Mouse (Mus musculus): Measurements from ENCODE around the gene Map3k13. TPM values are rescaled to one million over a fixed set of nuclear protein-coding genes. Genes with fewer than 3 reads are reported as not detected.
A peak's percentile ranks its signal among the peaks of the same experiment; 100 is the strongest.
"Not testable (repeated sequence)": the region's sequence is repeated elsewhere in the genome, so short reads cannot be mapped to it uniquely, and the experiment has no call there.

The Map3k13 gene
- total RNA-seq (2021), result 10 to 100 TPM; 13.5 to 15.5 TPM

- DNase-seq (ENCODE audit: extremely low spot score in 1 of 2, low spot score in 1 of 2), result peak; percentile 89 to 92
These were observed at the start of gene Map3k13 for GRCm38 (mm10) chr16:21793875-21794696. Map3k13 (plus strand) TSS chr16:21794346.

GRCm38 (mm10) chr16:21758447-21758846, 35.7 kb upstream of the Map3k13 start:
- no peak for DNase-seq (ENCODE audit: extremely low spot score in 1 of 2, low spot score in 1 of 2)

GRCm38 (mm10) chr16:21768255-21768654, 25.9 kb upstream of the Map3k13 start:
- DNase-seq (ENCODE audit: extremely low spot score in 1 of 2, low spot score in 1 of 2), result no peak

GRCm38 (mm10) chr16:21769667-21770066, 24.5 kb upstream of the Map3k13 start:
- no peak for DNase-seq (ENCODE audit: extremely low spot score in 1 of 2, low spot score in 1 of 2)

GRCm38 (mm10) chr16:21774725-21775124, 19.4 kb upstream of the Map3k13 start:
- no peak for DNase-seq (ENCODE audit: extremely low spot score in 1 of 2, low spot score in 1 of 2)

- no peak for DNase-seq (ENCODE audit: extremely low spot score in 1 of 2, low spot score in 1 of 2)
These were observed 15.8 kb upstream of the Map3k13 start for GRCm38 (mm10) chr16:21778293-21778866.

- no peak for DNase-seq (ENCODE audit: extremely low spot score in 1 of 2, low spot score in 1 of 2)
These were observed 15.0 kb upstream of the Map3k13 start for GRCm38 (mm10) chr16:21779149-21779548.

GRCm38 (mm10) chr16:21781277-21781676, 12.9 kb upstream of the Map3k13 start:
- no peak for DNase-seq (ENCODE audit: extremely low spot score in 1 of 2, low spot score in 1 of 2)

GRCm38 (mm10) chr16:21781895-21782294, 12.3 kb upstream of the Map3k13 start:
- no peak for DNase-seq (ENCODE audit: extremely low spot score in 1 of 2, low spot score in 1 of 2)

- no peak for DNase-seq (ENCODE audit: extremely low spot score in 1 of 2, low spot score in 1 of 2)
These were observed 11.3 kb upstream of the Map3k13 start for GRCm38 (mm10) chr16:21782807-21783206.

- DNase-seq (ENCODE audit: extremely low spot score in 1 of 2, low spot score in 1 of 2), result no peak
These were observed 9.1 kb upstream of the Map3k13 start for GRCm38 (mm10) chr16:21785000-21785399.

GRCm38 (mm10) chr16:21786317-21786716, 7.8 kb upstream of the Map3k13 start:
- no peak for DNase-seq (ENCODE audit: extremely low spot score in 1 of 2, low spot score in 1 of 2)

GRCm38 (mm10) chr16:21787516-21788353, 6.4 kb upstream of the Map3k13 start, which contains the start of gene Ehhadh:
Ehhadh (minus strand) TSS chr16:21787807.
- DNase-seq (ENCODE audit: extremely low spot score in 1 of 2, low spot score in 1 of 2), result no peak

- DNase-seq (ENCODE audit: extremely low spot score in 1 of 2, low spot score in 1 of 2), result no peak
These were observed 5.6 kb upstream of the Map3k13 start for GRCm38 (mm10) chr16:21788581-21788980.

- no peak for DNase-seq (ENCODE audit: extremely low spot score in 1 of 2, low spot score in 1 of 2)
These were observed 5.0 kb upstream of the Map3k13 start for GRCm38 (mm10) chr16:21789180-21789579.

GRCm38 (mm10) chr16:21790469-21790868, 3.7 kb upstream of the Map3k13 start:
- no peak for DNase-seq (ENCODE audit: extremely low spot score in 1 of 2, low spot score in 1 of 2)

- no peak for DNase-seq (ENCODE audit: extremely low spot score in 1 of 2, low spot score in 1 of 2)
These were observed 2.4 kb upstream of the Map3k13 start for GRCm38 (mm10) chr16:21791779-21792178.

- not testable (repeated sequence) for DNase-seq (ENCODE audit: extremely low spot score in 1 of 2, low spot score in 1 of 2)
These were observed 901 bp upstream of the Map3k13 start for GRCm38 (mm10) chr16:21793080-21793810.

- DNase-seq (ENCODE audit: extremely low spot score in 1 of 2, low spot score in 1 of 2), result no peak
These were observed 525 bp downstream of the Map3k13 start for GRCm38 (mm10) chr16:21794697-21795045.

GRCm38 (mm10) chr16:21795071-21795470, 925 bp downstream of the Map3k13 start:
- no peak for DNase-seq (ENCODE audit: extremely low spot score in 1 of 2, low spot score in 1 of 2)
